Mouse (Mus musculus) E14TG2a.4 (cell line): Measurements from ENCODE around the gene Atp1a2.

Source experiments
- CTCF ChIP-seq: conservative IDR thresholded peaks from 2 replicates; pipeline ENCODE4 v1.5.1; 2014; ENCODE audit warnings: low read length
- NANOG ChIP-seq: IDR thresholded peaks from 2 replicates; pipeline ENCODE4 v1.6.1; 2014; ENCODE audit warnings: borderline replicate concordance, low read length, mixed read lengths

DNA sequence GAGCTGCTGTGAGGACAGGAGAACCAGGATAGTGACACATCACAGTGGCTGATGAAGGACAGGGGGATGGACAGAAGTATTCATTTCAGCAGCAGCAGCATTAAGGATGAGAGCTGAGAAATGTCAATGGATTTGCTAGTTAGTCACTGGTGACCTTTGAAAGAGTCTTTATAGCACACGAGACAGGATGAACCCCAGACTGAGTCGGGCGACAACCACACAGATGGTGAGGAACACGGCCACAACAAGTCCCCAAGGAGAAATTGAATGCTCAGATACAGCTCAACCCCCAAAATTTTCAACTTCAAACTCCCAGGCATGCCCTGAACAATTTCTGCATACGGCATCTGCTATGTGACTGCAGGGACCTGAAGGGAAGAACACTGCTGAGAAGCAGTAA is 11.1 kb downstream of the Atp1a2 start:
- no peak for TF ChIP-seq CTCF
- no peak for TF ChIP-seq NANOG
